Mouse (Mus musculus) lung, postnatal 0 days (tissue): ENCODE data around the gene Cep68. TPM values are rescaled to one million over a fixed set of nuclear protein-coding genes. Genes with fewer than 3 reads are reported as not detected.

Source experiments
- ATAC-seq: fragments of 200-750 bp; cut with Nextera tagmentation; 2 replicates; pipeline ENCODE4 v1.8.0; 2017; ENCODE audit warnings: moderate library complexity
- DNase-seq: peaks from one replicate; pipeline ENCODE4 v3.0.0-alpha.2; 2016; ENCODE audit warnings: low spot score
- H3K27ac ChIP-seq: fragments of 300-500 bp; sonication (generic); 2 replicates; pipeline ENCODE4 v1.5.1; 2014; ENCODE audit warnings: antibody characterized with exemption, mild to moderate bottlenecking, low read length, mixed read lengths
- H3K27me3 ChIP-seq: fragments of 300-500 bp; sonication (generic); replicated peaks from 2 replicates; pipeline ENCODE4 v1.6.1; 2014; ENCODE audit warnings: low read length, mixed read lengths; ENCODE audit not compliant: insufficient read depth
- H3K36me3 ChIP-seq: fragments of 300-500 bp; sonication (generic); 2 replicates; pipeline ENCODE4 v1.6.1; 2014; ENCODE audit warnings: low read length, mixed read lengths; ENCODE audit not compliant: insufficient read depth
- H3K4me1 ChIP-seq: fragments of 300-500 bp; sonication (generic); 2 replicates; pipeline ENCODE4 v1.6.1; 2014; ENCODE audit warnings: antibody characterized with exemption, low read depth, low read length, mixed read lengths; ENCODE audit not compliant: insufficient read depth
- H3K4me2 ChIP-seq: fragments of 300-500 bp; sonication (generic); replicated peaks from 2 replicates; pipeline ENCODE4 v1.6.1; 2014; ENCODE audit warnings: low read depth, mild to moderate bottlenecking, low read length, moderate library complexity, mixed read lengths
- H3K4me3 ChIP-seq: fragments of 300-500 bp; sonication (generic); 2 replicates; pipeline ENCODE4 v1.5.1; 2014; ENCODE audit warnings: low read depth, low read length
- H3K9ac ChIP-seq: fragments of 300-500 bp; sonication (generic); replicated peaks from 2 replicates; pipeline ENCODE4 v1.6.1; 2014; ENCODE audit warnings: low read depth, mild to moderate bottlenecking
- H3K9me3 ChIP-seq: fragments of 300-500 bp; sonication (generic); 2 replicates; pipeline ENCODE4 v1.6.1; 2016; ENCODE audit warnings: low read length, mixed read lengths
- CTCF ChIP-seq: IDR thresholded peaks from 2 replicates; pipeline ENCODE4 v1.5.1; 2016; ENCODE audit warnings: antibody characterized with exemption, mild to moderate bottlenecking
- EP300 ChIP-seq: IDR thresholded peaks from 2 replicates; pipeline ENCODE4 v1.6.1; 2016; ENCODE audit warnings: antibody characterized with exemption, mild to moderate bottlenecking, control low read depth
- WGBS: fragments of 180-500 bp; shearing (Covaris S2); extraction: QIAGEN DNeasy Blood & Tissue Kit; methylation state at CpG from one replicate; pipeline ENCODE4 v1.1.7; 2014; 5-methylcytosine and 5-hydroxymethylcytosine counted together
- polyA plus RNA-seq: library from polyadenylated mRNA; unstranded; fragments of >200 nt; fragmentation: Nextera tagmentation; extraction: Ambion mirVana; gene quantifications from 2 replicates; pipeline ENCODE4 v1.2.1, GENCODE M21; 2015

Cep68 gene
- polyA plus RNA-seq, 1 experiment from 2014 or later, result 12.5 TPM

DNA sequence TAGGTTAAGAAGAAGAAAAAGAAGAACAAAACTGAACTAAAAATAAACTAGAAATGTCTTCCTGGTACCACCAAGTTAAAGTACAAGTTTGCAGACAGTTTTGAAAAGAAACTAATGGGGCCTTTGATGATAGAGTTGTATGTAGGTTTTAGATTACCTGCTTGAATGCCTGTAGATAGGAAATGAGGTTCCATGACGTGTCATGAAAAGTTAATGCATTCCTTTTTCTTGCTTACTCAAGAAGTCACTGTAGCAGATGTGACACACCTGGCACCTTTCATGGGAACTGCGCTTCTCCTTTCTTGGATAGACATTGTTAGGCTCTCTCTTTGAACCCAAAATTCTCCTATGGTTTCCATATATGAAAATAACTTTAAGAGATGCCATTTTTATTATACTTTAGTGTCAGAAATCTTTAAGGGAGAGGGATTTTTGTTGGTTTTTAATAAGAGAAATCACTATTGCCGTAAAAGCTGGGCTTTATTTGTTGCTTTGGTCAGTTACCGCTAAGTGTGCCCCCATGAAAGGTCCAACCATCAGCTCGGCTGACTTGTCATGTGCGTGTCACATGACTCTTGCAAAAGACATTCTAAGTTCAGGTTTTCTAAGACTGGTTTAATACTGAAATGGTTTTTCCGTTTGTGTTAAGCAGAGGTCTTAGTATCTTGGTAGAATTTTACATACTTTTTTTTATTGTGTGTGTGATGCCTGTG is 46.8 kb downstream of the Cep68 start:
- Histone ChIP-seq H3K9ac (peak overlapping the region; percentile 100), H3K9me3 (no peaks in the 10 kb centered on the region), H3K36me3 (no peaks in the 10 kb centered on the region), H3K27me3 (no peaks in the 10 kb centered on the region), H3K4me3 (peak overlapping the region; percentile 100), H3K4me2 (peak overlapping the region; percentile 62), H3K27ac (peak overlapping the region; percentile 100), H3K4me1 (peaks cover 16% of the 10 kb centered on the region; the same call in 1 of the 2 replicates)
- DNase-seq (peak; percentile 41), ATAC-seq (no peak)
- WGBS, result 20% methylated on average over 7 of the region's 7 CpGs
- no peak for TF ChIP-seq CTCF
- no peak; the same call in 1 of the 2 replicates for TF ChIP-seq EP300

DNA sequence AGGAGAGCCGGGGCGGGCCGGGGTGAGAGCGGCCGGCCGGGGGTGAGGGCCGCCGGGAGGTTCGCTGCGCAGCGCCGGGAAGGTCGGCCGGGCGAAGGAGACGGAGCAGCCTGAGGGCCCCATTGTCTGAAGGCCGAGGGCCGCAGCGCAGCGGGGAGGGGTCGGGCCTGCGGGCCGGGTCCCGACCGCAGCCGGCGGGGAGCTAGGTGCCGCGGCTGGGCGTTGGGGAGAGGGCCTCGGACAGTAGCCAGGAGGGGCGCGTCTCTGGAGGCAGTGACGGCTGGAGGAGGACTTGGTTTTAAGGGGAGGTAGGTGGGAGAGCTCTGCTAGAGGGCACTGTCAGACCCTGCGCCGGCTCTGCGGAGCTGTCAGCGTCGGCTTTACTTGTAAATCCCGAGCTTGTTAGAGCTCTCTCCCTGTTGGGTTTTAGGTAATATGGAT is 47.5 kb downstream of the Cep68 start:
- peak; percentile 87 for DNase-seq
- Histone ChIP-seq H3K4me3 (peak overlapping the region; percentile 100), H3K9ac (peak overlapping the region; percentile 100), H3K4me2 (peak overlapping the region; percentile 62), H3K36me3 (no peaks in the 10 kb centered on the region), H3K4me1 (peaks cover 13% of the 10 kb centered on the region; the same call in 1 of the 2 replicates), H3K27me3 (no peaks in the 10 kb centered on the region), H3K27ac (peak overlapping the region; percentile 100), H3K9me3 (no peaks in the 10 kb centered on the region)
- peak; percentile 20 for ATAC-seq
- 2% methylated on average over 32 of the region's 40 CpGs for WGBS
- TF ChIP-seq EP300 (no peak), CTCF (peak; percentile 30)

DNA sequence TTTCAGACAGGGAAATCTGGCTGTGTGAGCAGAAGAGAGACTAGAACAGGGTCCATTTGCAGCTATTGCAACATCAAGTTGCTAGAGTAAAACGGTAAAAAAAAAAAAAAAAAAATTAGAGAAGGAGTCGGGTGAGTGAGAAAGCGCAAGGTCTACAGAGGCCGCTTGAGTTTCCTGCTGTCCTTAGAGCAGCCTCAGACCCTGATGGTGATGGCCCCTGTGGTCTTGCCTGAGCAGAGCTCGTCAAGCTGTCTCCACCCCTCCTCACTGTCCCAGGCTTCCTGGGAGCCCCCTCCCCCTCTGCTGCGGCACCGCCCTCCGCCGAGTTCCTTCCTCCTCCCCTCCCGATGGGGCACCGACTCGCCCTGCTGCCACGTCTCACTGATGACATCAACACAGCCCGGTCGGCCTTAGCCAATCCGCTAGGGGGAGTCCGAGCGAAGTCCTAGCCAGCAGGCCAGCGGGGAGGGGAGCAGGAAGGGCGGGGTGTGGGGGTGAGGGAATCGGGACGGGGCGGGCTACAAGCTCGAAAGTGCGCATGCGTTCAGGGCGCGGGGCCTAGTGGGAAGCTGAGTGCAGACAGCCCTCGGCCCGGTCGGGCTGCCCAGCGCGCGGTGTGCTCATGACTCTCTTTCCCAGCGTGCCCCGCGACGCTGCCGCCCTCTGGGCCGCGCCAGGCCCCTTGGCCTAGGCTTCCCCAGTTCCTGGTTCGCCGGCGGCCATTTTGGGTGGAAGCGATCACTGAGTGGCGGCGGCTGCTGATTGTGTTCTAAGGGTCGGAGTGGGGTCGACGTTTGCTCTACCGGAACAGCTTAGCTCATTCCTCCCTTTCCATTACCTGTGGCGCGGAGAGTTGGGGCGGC is 48.3 kb downstream of the Cep68 start, which contains the start of gene Rab1a:
TSS of gene Rab1a (plus strand) at position 720 of the 863 bp plus-strand sequence.
- peak within 1 kb of the TSS; percentile 100 for H3K4me3 ChIP-seq
- H3K4me2 ChIP-seq, result peak within 1 kb of the TSS; percentile 62
- no peaks in the 10 kb centered on the region for H3K36me3 ChIP-seq
- peak within 1 kb of the TSS; percentile 100 for H3K9ac ChIP-seq
- peak; percentile 100 for DNase-seq
- no peaks in the 10 kb centered on the region for H3K9me3 ChIP-seq
- H3K4me1 ChIP-seq, result peaks cover 13% of the 10 kb centered on the region; the same call in 1 of the 2 replicates
- peak; percentile 97 for ATAC-seq
- 1% methylated on average over 50 of the region's 54 CpGs for WGBS
- TF ChIP-seq CTCF (peak; percentile 89), EP300 (peak; percentile 22; the same call in 1 of the 2 replicates)
- H3K27me3 ChIP-seq, result no peaks in the 10 kb centered on the region
- H3K27ac ChIP-seq, result peak within 1 kb of the TSS; percentile 100

DNA sequence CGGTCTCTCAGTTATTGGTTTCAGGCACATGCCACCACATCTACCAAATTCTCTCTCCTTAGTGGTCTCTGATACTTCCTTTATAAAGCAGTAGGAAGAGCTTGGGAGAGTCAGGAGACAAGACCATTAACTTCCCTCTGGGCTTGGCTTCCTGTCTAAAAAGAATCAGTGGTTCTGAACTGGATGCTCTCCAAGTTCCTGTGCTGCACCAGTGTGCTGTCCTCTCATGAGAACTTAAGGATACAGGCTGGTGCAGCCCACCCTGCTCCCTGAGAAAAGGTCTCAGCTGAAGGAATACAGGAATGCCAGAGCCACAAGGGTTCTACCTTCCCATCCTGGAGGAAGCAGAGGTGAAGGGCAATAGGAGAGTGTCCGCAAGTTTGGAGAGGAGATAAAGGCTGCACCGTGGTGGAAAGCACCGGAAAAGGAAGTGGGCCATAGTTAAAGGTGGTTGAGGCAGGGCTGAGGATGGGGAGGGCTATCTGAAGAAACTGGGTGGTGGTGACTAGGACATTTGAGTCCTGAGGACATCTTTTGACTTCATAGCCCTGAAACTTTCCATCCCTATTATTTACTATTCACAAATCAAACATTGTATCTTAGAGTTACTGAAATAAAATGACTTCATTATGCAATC is 56.0 kb downstream of the Cep68 start:
- H3K27me3 ChIP-seq, result no peaks in the 10 kb centered on the region
- no peaks in the 10 kb centered on the region for H3K4me1 ChIP-seq
- H3K36me3 ChIP-seq, result no peaks in the 10 kb centered on the region
- H3K27ac ChIP-seq, result peak overlapping the region; percentile 59
- TF ChIP-seq EP300, result peak; percentile 33; the same call in 1 of the 2 replicates
- no peak for TF ChIP-seq CTCF
- H3K4me3 ChIP-seq, result no peak overlapping the region
- 73% methylated on average over 4 of the region's 4 CpGs for WGBS
- no peaks in the 10 kb centered on the region for H3K9me3 ChIP-seq
- DNase-seq, result peak; percentile 56
- no peak overlapping the region for H3K9ac ChIP-seq
- no peak overlapping the region for H3K4me2 ChIP-seq
- peak; percentile 65 for ATAC-seq

DNA sequence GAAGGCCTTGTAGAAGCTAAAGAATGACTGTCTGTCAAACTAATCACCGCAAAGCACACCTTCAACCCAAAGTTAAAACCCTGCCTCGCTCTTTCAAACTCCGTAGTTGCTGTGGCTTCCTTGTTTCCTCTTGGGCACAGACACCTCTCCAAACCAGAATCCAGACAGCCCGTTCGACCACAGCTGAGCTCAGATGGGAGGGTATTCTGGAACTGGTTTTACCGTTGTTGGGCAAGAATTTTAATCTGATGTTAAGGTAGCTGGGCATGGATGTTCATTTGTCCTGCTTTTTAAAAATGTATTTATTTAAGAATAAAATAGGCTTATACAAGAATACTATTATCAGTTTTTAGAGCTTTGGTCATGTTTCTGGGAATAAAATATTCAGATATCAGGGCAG is 62.0 kb downstream of the Cep68 start:
- Histone ChIP-seq H3K27ac (no peak overlapping the region), H3K9me3 (no peaks in the 10 kb centered on the region), H3K4me3 (no peak overlapping the region), H3K36me3 (no peaks in the 10 kb centered on the region), H3K4me1 (no peaks in the 10 kb centered on the region), H3K4me2 (no peak overlapping the region), H3K9ac (no peak overlapping the region), H3K27me3 (no peaks in the 10 kb centered on the region)
- no peak for DNase-seq
- ATAC-seq, result no peak
- 64% methylated on average over 6 of the region's 6 CpGs for WGBS
- TF ChIP-seq CTCF (no peak), EP300 (no peak)

Other genes with a start within 250 kb of the Cep68 start
- 93.1 and 103 TPM in 2 replicates for gene Actr2, start 136.5 kb downstream of the Cep68 start, polyA plus RNA-seq
- 244 and 267 TPM in 2 replicates for gene Rab1a, start 48.0 kb downstream of the Cep68 start, polyA plus RNA-seq
- 17.5 and 17.7 TPM in 2 replicates for gene Slc1a4, start 83.3 kb upstream of the Cep68 start, polyA plus RNA-seq